Mouse (Mus musculus) kidney, adult 2 months (tissue): ENCODE measurements around the gene Erbin. TPM values are rescaled to one million over a fixed set of nuclear protein-coding genes. Genes with fewer than 3 reads are reported as not detected.

Experiments used
- DNase-seq: peaks from one replicate; pipeline ENCODE4 v3.0.0; 2021
- H3K27ac ChIP-seq: fragments of 200-500 bp; 2 replicates; pipeline ENCODE4 v1.5.1; 2012; ENCODE audit warnings: low read depth, low read length, control low read depth, inconsistent platforms; ENCODE audit not compliant: insufficient read depth
- H3K27me3 ChIP-seq: fragments of 200-500 bp; replicated peaks from 2 replicates; pipeline ENCODE4 v1.6.1; 2012; ENCODE audit warnings: mild to moderate bottlenecking, moderate library complexity, low read length, inconsistent platforms; ENCODE audit not compliant: control insufficient read depth, insufficient read depth
- H3K36me3 ChIP-seq: fragments of 200-500 bp; 2 replicates; pipeline ENCODE4 v1.6.1; 2012; ENCODE audit warnings: mild to moderate bottlenecking, moderate library complexity, low read length, inconsistent platforms; ENCODE audit not compliant: control insufficient read depth, insufficient read depth
- H3K4me1 ChIP-seq: fragments of 200-500 bp; 2 replicates; pipeline ENCODE4 v1.6.1; 2011; ENCODE audit warnings: low read length; ENCODE audit not compliant: control insufficient read depth, insufficient read depth
- H3K4me3 ChIP-seq: fragments of 200-500 bp; 2 replicates; pipeline ENCODE4 v1.5.1; 2011; ENCODE audit warnings: mild to moderate bottlenecking, low read depth, low read length, control low read depth; ENCODE audit not compliant: insufficient read depth
- CTCF ChIP-seq: fragments of 200-500 bp; conservative IDR thresholded peaks from 2 replicates; pipeline ENCODE4 v1.5.1; 2011; ENCODE audit warnings: low read depth, mild to moderate bottlenecking, control low read depth, low read length, moderate library complexity, mixed read lengths; ENCODE audit not compliant: insufficient read depth, insufficient read length
- POLR2A ChIP-seq: fragments of 200-500 bp; IDR thresholded peaks from one replicate; pipeline ENCODE4 v1.6.1; 2011; ENCODE audit warnings: low read depth, low read length, control low read depth
- WGBS: fragments of 180-500 bp; shearing (Covaris S2); methylation state at CpG from one replicate; pipeline ENCODE4 v1.1.7; 2018; 5-methylcytosine and 5-hydroxymethylcytosine counted together
- polyA plus RNA-seq: library from polyadenylated mRNA; depleted of rRNA; stranded (reverse); fragments of >200 nt; gene quantifications from 2 replicates; pipeline ENCODE4 v1.2.3, GENCODE M21; 2012

Gene Erbin
- polyA plus RNA-seq, 1 experiment, result 18.9 TPM

DNA sequence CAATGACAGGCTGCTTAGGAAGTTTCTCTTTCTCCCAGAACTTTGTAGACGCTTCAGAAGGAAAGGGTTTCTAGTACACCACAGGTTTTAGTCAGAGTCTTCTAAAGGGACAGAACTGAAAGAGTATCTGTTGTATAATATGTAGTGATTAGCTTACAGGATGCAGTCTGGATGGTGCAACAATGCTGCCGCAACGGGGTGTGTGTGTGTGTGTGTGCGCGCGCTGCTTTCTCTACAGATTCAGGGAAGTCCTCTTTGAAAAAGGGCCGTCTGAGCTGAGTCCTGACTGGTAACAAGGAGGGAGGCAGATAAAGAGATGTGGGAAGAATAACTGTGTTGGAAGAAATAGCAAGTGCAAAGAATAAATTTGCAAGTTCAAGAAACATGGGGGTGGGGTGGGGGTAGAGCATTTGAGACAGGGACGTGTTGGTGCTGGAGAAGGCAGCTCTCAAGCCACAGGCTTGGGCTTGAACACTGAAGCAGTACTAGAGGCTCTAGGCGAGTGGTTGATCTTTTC, 38.4 kb upstream of the Erbin start:
- Histone ChIP-seq H3K4me1 (no peaks in the 10 kb centered on the region), H3K4me3 (no peak overlapping the region), H3K27me3 (no peaks in the 10 kb centered on the region), H3K36me3 (no peaks in the 10 kb centered on the region), H3K27ac (no peak overlapping the region)
- 90% methylated on average over 9 of the region's 9 CpGs for WGBS
- no peak for DNase-seq
- TF ChIP-seq POLR2A (no peak), CTCF (no peak)

DNA sequence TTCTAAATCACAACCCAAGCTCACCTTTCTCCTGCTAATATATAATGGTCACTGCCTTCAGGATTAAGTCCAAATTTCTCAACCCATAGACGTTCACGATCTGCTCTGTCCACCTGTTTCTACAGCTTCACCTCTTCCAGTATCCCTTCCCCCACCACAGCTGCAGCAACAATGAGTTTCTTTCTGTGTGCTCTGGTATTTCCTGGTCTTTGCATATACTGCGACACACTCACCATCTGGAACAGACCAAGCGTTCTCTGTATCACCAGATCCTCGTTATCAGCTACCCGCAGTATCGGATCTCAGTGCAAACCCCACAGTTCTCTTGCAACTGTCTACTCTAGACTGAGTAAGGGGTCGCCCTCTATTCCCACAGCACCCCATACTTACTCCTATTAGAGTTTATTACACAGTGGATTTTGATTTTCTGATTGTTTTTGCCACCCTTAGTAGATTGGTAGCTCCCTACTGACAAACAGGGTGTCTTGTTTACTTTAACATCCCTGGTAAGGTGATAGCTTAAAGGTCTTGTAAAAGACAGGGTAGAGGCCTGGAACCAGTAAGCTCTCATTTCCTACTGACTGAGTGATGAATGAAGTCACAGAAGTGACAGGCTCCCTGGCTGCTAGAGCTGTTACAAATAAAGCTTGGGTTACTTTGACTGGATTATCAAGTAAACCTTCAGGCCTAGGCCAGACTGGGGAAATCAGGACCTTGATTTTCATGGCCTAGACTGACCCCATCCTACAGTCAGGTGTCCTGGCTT, 37.0 kb upstream of the Erbin start:
- no peak for DNase-seq
- Histone ChIP-seq H3K4me3 (no peak overlapping the region), H3K27ac (no peak overlapping the region), H3K36me3 (no peaks in the 10 kb centered on the region), H3K27me3 (no peaks in the 10 kb centered on the region), H3K4me1 (no peaks in the 10 kb centered on the region)
- TF ChIP-seq POLR2A (no peak), CTCF (no peak)
- WGBS, result 59% methylated on average over 8 of the region's 8 CpGs

DNA sequence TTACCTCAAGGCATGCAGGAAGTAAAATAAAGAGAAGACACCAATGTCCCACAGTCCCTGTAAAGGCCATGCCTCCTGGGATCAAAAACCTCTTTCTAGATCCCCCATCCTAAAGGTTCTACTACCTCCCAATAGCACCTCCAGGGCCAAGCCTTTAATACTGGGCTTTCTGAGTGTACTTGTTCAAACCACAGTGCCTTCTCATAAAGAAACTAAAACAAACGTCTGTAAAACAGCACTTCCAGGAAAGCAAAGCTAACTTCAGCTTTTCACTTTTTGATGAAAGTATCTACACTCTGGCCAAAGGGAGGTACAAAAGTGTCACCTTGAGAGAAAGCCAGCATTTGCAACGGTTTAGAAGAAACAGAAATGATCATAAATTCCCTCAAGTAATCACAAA, 35.3 kb upstream of the Erbin start:
- peaks cover 1% of the 10 kb centered on the region; the same call in 1 of the 2 replicates for H3K4me1 ChIP-seq
- H3K27me3 ChIP-seq, result no peaks in the 10 kb centered on the region
- no peaks in the 10 kb centered on the region for H3K36me3 ChIP-seq
- H3K4me3 ChIP-seq, result no peak overlapping the region
- no peak overlapping the region for H3K27ac ChIP-seq
- TF ChIP-seq POLR2A, result no peak
- TF ChIP-seq CTCF, result no peak
- DNase-seq, result no peak
- WGBS, result 48% methylated on average over 2 of the region's 2 CpGs

DNA sequence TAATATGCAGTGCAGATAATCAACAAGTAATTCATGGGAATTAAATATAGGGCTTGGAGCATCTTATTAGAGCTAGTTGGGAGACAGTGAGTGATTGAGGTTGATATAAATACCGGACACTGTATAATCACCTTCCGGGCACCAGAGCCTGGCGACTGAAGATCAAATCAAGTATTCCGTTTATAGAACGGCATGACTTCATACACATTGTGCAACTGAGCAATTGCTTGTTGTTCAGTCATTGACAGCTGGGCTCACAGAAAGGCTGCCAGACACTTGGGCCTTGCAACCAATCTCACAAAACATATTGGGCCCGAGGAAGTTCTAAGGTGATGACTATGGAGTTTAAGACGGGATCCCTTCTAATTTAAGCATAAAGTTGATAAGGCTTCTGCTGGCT, 31.1 kb upstream of the Erbin start:
- H3K27me3 ChIP-seq, result no peaks in the 10 kb centered on the region
- H3K36me3 ChIP-seq, result no peaks in the 10 kb centered on the region
- no peak for TF ChIP-seq CTCF
- no peak for TF ChIP-seq POLR2A
- no peak overlapping the region for H3K4me3 ChIP-seq
- WGBS, result 94% methylated on average over 7 of the region's 7 CpGs
- no peak for DNase-seq
- H3K27ac ChIP-seq, result no peak overlapping the region
- peaks cover 3% of the 10 kb centered on the region; the same call in 1 of the 2 replicates for H3K4me1 ChIP-seq

DNA sequence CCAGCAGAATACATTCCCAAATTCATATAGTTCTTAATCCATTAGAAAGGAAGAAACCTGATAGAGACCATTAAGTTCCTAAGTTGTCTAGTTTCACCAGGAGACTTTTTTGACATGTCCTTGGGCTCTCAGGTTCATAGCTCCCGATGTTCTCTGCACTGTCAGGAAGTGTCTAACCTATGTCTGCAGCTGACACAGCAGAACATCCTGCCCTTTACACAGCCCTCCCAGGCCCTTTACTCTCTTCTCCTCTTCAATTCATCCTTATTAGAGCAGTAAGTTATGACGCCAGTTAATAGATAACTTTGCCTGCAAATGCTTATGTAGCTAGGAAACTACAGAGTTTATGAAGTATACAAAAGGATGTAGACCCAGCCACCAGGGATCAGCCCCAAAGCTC, 20.5 kb upstream of the Erbin start:
- TF ChIP-seq CTCF (no peak), POLR2A (no peak)
- peak; percentile 71 for DNase-seq
- H3K36me3 ChIP-seq, result no peaks in the 10 kb centered on the region
- WGBS, result 22% methylated on average over 2 of the region's 2 CpGs
- peaks cover 4% of the 10 kb centered on the region; the same call in 1 of the 2 replicates for H3K4me1 ChIP-seq
- no peak overlapping the region for H3K27ac ChIP-seq
- H3K4me3 ChIP-seq, result no peak overlapping the region
- no peaks in the 10 kb centered on the region for H3K27me3 ChIP-seq

DNA sequence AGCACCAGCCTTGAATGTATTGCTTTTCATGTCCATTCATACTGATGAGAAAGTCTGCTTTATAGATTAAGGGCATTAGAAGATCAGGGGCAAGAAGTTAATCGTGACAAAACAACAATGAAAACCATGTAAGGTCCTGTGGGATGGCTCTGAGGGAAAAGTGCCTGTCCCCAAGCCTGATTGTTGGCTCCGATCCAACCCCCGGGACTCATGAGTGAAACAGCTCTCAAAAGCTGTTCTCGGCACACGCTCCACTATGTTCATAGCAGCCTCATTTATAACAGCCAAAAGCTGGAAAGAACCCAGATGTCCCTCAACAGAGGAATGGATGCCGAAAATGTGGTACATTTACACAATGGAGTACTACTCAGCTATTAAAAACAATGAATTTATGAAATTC, 4.3 kb upstream of the Erbin start:
- no peak overlapping the region for H3K27ac ChIP-seq
- no peaks in the 10 kb centered on the region for H3K36me3 ChIP-seq
- no peak for DNase-seq
- TF ChIP-seq CTCF, result no peak
- TF ChIP-seq POLR2A, result no peak
- WGBS, result 57% methylated on average over 6 of the region's 6 CpGs
- no peak overlapping the region for H3K4me3 ChIP-seq
- H3K4me1 ChIP-seq, result peaks cover 15% of the 10 kb centered on the region
- no peaks in the 10 kb centered on the region for H3K27me3 ChIP-seq

DNA sequence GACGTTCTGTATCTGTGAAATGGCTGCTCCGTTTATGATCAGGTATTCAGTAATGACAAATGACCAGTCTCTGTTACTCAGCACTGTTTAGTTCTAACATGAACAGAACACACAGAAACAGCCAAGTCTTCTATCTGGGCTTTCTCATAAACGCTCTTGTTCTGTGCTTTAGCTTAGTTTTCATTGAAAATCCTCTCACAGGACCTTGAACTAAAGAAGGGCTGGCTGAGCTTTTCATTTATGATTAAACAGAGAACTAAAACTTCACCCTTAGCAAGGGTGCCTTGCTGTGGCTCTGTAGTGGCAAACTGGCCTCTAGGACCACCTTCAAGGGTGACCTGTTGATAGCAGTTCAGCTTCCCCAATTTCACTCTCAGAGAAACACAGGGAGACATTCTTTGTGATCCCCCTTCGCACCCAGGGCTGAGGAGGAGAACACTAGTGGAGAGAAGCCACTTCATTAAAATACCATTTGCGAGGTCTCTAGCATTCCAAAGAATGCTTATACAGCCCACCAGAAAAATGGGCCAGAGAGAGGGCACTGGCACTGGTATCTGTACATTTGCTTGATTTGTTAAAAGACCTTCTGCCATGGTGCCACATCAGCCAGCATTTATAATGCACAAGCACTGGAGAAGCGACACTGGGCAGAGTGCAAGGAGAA, 3.2 kb upstream of the Erbin start:
- peaks cover 15% of the 10 kb centered on the region for H3K4me1 ChIP-seq
- H3K36me3 ChIP-seq, result no peaks in the 10 kb centered on the region
- TF ChIP-seq CTCF, result no peak
- TF ChIP-seq POLR2A, result no peak
- no peak overlapping the region for H3K4me3 ChIP-seq
- H3K27ac ChIP-seq, result peak overlapping the region; percentile 60
- DNase-seq, result peak; percentile 60
- H3K27me3 ChIP-seq, result no peaks in the 10 kb centered on the region
- 58% methylated on average over 6 of the region's 6 CpGs for WGBS
